Mouse (Mus musculus) hindbrain, embryonic 13.5 days (tissue): ENCODE results near the gene Gpm6b. TPM values are rescaled to one million over a fixed set of nuclear protein-coding genes. Genes with fewer than 3 reads are reported as not detected.

Experiments used
- ATAC-seq: fragments of 200-750 bp; cut with Nextera tagmentation; 2 replicates; pipeline ENCODE4 v1.8.0; 2017; ENCODE audit warnings: moderate TSS enrichment; ENCODE audit not compliant: low FRiP score
- H3K27ac ChIP-seq: fragments of 300-500 bp; sonication (generic); 2 replicates; pipeline ENCODE4 v1.5.1; 2015; ENCODE audit warnings: inconsistent platforms, mild to moderate bottlenecking, moderate library complexity
- H3K27me3 ChIP-seq: fragments of 300-500 bp; sonication (generic); 2 replicates; pipeline ENCODE4 v1.6.1; 2015; ENCODE audit warnings: mild to moderate bottlenecking, inconsistent platforms
- H3K36me3 ChIP-seq: fragments of 300-500 bp; sonication (generic); 2 replicates; pipeline ENCODE4 v1.6.1; 2015; ENCODE audit warnings: mild to moderate bottlenecking, inconsistent platforms
- H3K4me1 ChIP-seq: fragments of 300-500 bp; sonication (generic); replicated peaks from 2 replicates; pipeline ENCODE4 v1.6.1; 2015; ENCODE audit warnings: inconsistent platforms
- H3K4me2 ChIP-seq: fragments of 300-500 bp; sonication (generic); 2 replicates; pipeline ENCODE4 v1.6.1; 2015; ENCODE audit warnings: inconsistent platforms, mild to moderate bottlenecking, moderate library complexity
- H3K4me3 ChIP-seq: fragments of 300-500 bp; sonication (generic); 2 replicates; pipeline ENCODE4 v1.5.1; 2015; ENCODE audit warnings: mild to moderate bottlenecking, inconsistent platforms
- H3K9ac ChIP-seq: fragments of 300-500 bp; sonication (generic); 2 replicates; pipeline ENCODE4 v1.6.1; 2015; ENCODE audit warnings: mild to moderate bottlenecking, inconsistent platforms
- H3K9me3 ChIP-seq: fragments of 300-500 bp; sonication (generic); 2 replicates; pipeline ENCODE4 v1.6.1; 2016; ENCODE audit warnings: inconsistent platforms
- WGBS: fragments of 180-500 bp; shearing (Covaris S2); methylation state at CpG from one replicate; pipeline ENCODE4 v1.1.7; 2015; 5-methylcytosine and 5-hydroxymethylcytosine counted together
- polyA plus RNA-seq: library from polyadenylated mRNA; unstranded; fragments of >200 nt; fragmentation: Nextera tagmentation; extraction: Ambion mirVana; gene quantifications from 2 replicates; pipeline ENCODE4 v1.2.1, GENCODE M21; 2015

Gene Gpm6b
- polyA plus RNA-seq, 1 experiment from 2014 or later: 282 TPM

DNA sequence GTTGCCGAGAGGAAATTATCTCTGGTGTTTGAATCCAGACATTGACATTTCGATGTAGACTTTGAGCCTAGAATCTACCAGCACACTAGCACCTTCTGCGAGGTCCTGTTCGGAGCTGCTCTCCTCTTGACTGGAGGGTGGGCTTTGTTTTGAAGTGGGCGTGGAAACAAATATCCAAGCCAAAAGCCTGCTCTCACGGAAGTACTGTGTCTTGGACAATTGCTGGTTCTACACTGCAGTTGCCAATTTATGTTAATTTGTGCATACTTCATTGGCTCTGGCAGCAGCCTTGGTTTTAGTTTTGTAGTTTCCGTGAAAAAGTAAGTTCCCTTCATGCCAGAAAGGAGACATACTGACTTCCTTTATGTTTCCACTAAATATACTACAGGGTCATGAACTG, 2.0 kb downstream of the Gpm6b start:
- peak overlapping the region; percentile 69; the same call in 1 of the 2 replicates for H3K4me2 ChIP-seq

DNA sequence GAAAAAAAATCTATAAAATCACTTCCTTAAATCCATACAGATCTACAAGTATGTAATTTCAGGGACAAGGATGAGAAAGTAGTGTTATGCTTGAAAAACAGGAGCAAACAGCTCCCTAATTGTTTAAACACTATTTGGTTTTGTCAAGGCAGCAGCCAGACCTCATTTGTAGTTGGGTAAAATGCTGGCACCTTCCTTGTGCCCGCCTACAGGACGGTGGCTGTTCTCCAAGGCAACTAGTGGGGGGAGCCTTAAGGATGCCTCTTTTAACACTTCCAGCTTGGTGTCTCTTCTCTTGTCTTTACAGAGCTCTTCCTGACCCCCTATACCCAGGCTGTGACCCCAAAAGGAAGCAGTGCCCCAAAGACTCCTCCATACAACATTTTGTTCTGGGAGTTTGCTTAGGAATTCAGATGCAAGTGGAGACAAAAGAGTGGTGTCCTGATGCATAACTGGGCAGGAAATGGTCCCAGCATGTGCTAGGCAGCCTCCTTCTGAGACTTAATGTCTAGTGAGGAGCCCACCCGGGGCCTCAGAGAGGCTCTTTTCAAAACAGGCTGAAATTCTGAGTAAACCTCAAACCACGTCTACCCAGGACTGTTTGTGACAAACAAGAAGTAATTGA, 4.7 kb downstream of the Gpm6b start:
- H3K9ac ChIP-seq: no peak overlapping the region
- no peaks in the 10 kb centered on the region for H3K9me3 ChIP-seq
- no peak overlapping the region for H3K27ac ChIP-seq
- peaks cover 22% of the 10 kb centered on the region; the same call in 1 of the 2 replicates for H3K27me3 ChIP-seq
- ATAC-seq: no peak
- no peak overlapping the region for H3K4me2 ChIP-seq
- 53% methylated on average over 4 of the region's 4 CpGs for WGBS
- no peaks in the 10 kb centered on the region for H3K36me3 ChIP-seq
- no peak overlapping the region for H3K4me3 ChIP-seq
- no peaks in the 10 kb centered on the region for H3K4me1 ChIP-seq

More for the DNA sequence above, 2.0 kb downstream of the Gpm6b start:
- 37% methylated on average over 7 of the region's 7 CpGs for WGBS
- no peaks in the 10 kb centered on the region for H3K4me1 ChIP-seq
- H3K36me3 ChIP-seq: no peaks in the 10 kb centered on the region
- H3K4me3 ChIP-seq: no peak overlapping the region
- H3K9me3 ChIP-seq: no peaks in the 10 kb centered on the region
- H3K27me3 ChIP-seq: peaks cover 22% of the 10 kb centered on the region
- no peak overlapping the region for H3K9ac ChIP-seq
- ATAC-seq: no peak
- H3K27ac ChIP-seq: no peak overlapping the region

DNA sequence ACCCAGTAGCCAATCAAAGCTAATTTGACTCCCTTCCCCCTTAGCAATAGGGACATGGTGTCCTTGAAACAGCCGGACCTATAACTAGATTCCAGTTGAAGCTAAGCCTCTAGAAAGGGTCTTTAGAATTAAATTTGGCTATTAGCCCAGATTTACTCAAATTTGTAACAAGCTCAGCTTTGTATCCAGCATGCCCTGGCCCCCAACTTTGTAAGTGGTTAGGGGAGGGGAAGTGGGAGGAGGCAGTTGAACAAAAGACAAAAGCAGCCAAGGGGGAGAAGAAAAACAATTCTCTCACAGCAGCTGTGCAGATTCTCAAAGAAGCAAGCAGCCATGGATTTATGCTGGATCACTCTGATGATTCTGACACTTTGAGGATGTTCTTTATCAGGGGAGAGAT, 32.8 kb downstream of the Gpm6b start:
- Histone ChIP-seq H3K27ac (peak overlapping the region; percentile 74), H3K9ac (no peak overlapping the region), H3K36me3 (no peaks in the 10 kb centered on the region), H3K9me3 (no peaks in the 10 kb centered on the region), H3K4me2 (no peak overlapping the region), H3K4me3 (no peak overlapping the region), H3K4me1 (peaks cover 11% of the 10 kb centered on the region; the same call in 1 of the 2 replicates), H3K27me3 (no peaks in the 10 kb centered on the region)
- ATAC-seq: peak; percentile 71
- whole genome bisulfite sequencing: 6% methylated on average over 1 of the region's 1 CpGs

DNA sequence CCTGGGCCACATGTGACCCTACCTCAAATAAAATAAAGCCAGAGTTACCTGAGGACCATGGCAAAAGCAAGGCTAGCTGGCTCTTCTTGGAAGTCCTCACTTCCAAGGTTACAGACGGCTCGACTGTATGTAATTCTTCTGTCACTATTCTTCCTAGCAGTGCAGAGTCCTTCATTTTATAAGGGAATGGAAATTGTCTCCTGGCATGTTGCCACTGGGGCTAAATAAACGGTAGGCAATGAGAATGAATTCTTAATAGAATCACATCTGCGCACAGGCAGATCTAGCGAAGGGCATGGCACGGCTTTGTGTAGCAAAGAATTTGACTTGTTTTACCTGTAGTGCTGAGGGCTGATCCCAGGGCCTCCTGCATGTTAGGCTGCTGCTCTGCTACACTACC, 33.9 kb downstream of the Gpm6b start:
- no peaks in the 10 kb centered on the region for H3K27me3 ChIP-seq
- H3K9me3 ChIP-seq: no peaks in the 10 kb centered on the region
- peaks cover 11% of the 10 kb centered on the region; the same call in 1 of the 2 replicates for H3K4me1 ChIP-seq
- H3K27ac ChIP-seq: no peak overlapping the region; the same call in 1 of the 2 replicates
- H3K9ac ChIP-seq: no peak overlapping the region
- no peaks in the 10 kb centered on the region for H3K36me3 ChIP-seq
- ATAC-seq: 0 out of 2 replicates have a peak, but pooled peaks have one; percentile 24
- H3K4me2 ChIP-seq: no peak overlapping the region
- WGBS: 67% methylated on average over 6 of the region's 6 CpGs
- no peak overlapping the region for H3K4me3 ChIP-seq

DNA sequence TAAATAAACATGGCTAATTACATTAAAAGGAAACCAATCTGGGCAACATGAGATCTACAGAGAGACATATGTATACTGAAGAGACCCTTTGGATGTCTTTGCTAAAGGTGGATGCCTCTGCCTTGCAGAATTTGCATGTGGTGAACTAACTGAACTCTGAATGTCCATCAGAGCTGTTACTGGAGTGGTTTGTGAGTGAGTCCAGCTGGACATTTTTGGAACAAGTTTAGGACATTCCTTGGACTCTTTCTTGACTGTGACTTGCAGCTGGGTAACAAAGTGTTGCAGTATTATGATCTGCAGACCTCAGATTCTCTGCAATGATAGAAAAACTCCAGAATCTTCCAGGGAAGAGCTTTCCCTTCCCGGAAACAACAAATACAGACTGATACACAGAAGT, 41.1 kb downstream of the Gpm6b start:
- 0 out of 2 replicates have a peak, but pooled peaks cover 3% of the 10 kb centered on the region for H3K27me3 ChIP-seq
- H3K9ac ChIP-seq: no peak overlapping the region
- no peak overlapping the region for H3K27ac ChIP-seq
- 94% methylated on average over 1 of the region's 1 CpGs for WGBS
- H3K4me1 ChIP-seq: no peaks in the 10 kb centered on the region
- no peaks in the 10 kb centered on the region for H3K36me3 ChIP-seq
- no peak overlapping the region for H3K4me2 ChIP-seq
- no peaks in the 10 kb centered on the region for H3K9me3 ChIP-seq
- ATAC-seq: no peak
- H3K4me3 ChIP-seq: no peak overlapping the region

DNA sequence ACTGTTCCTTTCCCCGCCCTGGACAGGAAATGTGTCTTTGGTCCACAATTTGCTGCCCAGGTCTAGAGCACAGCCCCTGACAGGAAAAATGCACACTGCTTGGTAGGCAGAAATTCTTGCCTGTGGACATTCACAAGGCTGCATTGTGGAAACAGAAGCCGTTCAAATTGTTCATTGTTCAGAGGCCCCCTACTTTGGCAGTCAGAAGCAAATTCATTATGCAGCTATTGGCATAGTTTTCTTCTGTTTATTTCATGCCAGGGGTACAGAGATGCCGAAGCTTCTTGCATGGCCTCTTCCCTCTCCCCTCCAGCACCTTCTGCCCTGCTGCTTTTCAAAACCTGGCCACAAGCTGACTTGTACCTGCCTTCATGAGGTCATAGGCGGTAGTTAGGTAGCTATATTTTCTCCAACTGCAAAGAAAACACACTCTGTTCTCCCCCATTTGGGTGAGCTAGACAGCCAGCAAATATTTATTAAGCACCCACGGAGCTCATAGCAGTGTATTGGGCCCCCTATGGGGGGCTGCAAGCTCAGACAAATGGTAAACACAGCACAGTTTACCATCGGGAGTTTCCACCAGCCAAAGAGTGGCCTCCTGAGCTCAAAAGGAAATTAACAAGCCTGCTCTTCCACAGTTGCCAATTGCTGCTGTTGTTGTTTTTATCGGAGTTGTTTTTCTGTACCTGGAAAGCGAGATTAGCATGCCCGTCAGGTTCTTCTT, 48.2 kb downstream of the Gpm6b start:
- Histone ChIP-seq H3K27ac (peak overlapping the region; percentile 74), H3K4me3 (no peak overlapping the region), H3K9me3 (no peaks in the 10 kb centered on the region), H3K9ac (no peak overlapping the region), H3K4me1 (peaks cover 15% of the 10 kb centered on the region), H3K4me2 (no peak overlapping the region; the same call in 1 of the 2 replicates), H3K27me3 (0 out of 2 replicates have a peak, but pooled peaks cover 19% of the 10 kb centered on the region), H3K36me3 (no peaks in the 10 kb centered on the region)
- WGBS: 36% methylated on average over 9 of the region's 9 CpGs
- ATAC-seq: peak; percentile 68; the same call in 1 of the 2 replicates

DNA sequence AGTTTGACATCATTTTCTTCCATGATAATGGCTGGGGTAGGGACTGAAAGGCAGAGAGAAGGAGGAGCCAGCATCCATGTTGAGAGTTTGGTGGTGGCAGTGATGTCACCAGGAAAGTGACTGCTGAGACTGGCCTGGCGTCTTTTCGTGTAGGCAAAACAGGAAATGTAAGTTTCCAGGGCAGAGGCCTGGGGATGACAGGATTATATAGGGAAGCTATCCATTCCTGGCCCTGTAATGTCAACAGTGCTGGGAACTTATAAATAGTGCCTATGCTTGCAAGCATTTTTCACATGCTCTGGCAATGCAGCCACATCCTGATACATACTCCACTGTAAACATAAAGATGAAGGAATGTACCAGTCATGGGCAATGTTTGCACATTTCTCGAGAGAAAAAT, 52.6 kb downstream of the Gpm6b start:
- Histone ChIP-seq H3K36me3 (no peaks in the 10 kb centered on the region), H3K9me3 (no peaks in the 10 kb centered on the region), H3K9ac (no peak overlapping the region), H3K27ac (no peak overlapping the region), H3K4me1 (peaks cover 15% of the 10 kb centered on the region), H3K27me3 (peaks cover 20% of the 10 kb centered on the region; the same call in 1 of the 2 replicates), H3K4me2 (no peak overlapping the region), H3K4me3 (no peak overlapping the region)
- 61% methylated on average over 3 of the region's 3 CpGs for WGBS
- no peak for ATAC-seq

DNA sequence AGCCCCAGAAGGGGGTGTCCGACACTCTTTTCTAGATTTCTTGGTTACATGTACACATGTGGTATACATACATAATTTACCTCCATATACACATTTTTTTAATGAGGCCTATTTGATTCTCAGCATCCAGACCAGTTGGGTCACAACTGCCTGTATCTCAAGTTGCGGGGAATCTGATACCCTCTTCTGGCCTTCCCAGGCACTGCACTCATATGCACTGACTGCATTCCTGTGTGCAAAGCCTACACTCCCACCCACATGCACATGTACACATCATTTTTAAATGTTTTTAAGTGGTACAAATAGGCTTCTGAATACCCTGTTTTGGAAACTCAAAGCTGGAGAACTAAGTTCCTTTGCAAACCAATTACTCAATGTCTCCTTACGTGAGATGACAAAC, 54.8 kb downstream of the Gpm6b start:
- Histone ChIP-seq H3K36me3 (no peaks in the 10 kb centered on the region), H3K27ac (no peak overlapping the region), H3K9ac (no peak overlapping the region), H3K4me1 (no peaks in the 10 kb centered on the region), H3K4me3 (no peak overlapping the region), H3K9me3 (no peaks in the 10 kb centered on the region), H3K27me3 (peaks cover 13% of the 10 kb centered on the region; the same call in 1 of the 2 replicates), H3K4me2 (no peak overlapping the region)
- 89% methylated on average over 3 of the region's 3 CpGs for WGBS
- no peak for ATAC-seq

DNA sequence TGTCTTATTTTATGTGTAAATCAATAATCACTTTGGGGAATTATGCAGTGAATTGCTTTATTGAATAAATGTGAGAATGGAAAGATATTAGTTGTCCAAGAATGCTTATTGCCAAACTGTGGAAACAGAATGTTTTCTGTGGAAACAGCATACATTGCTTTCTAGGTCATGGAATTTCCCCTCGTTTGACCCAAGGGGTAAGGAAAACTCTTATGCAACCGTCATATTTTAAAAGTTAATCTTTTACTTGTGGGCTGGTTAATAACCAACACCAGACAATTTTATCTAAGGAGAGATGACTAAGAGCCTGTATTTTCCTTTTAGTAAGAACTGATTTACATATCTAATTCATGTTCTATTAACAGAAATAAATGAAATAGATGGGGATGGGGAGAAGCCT, 64.1 kb downstream of the Gpm6b start:
- no peak overlapping the region for H3K4me2 ChIP-seq
- ATAC-seq: no peak
- WGBS: 71% methylated on average over 2 of the region's 2 CpGs

DNA sequence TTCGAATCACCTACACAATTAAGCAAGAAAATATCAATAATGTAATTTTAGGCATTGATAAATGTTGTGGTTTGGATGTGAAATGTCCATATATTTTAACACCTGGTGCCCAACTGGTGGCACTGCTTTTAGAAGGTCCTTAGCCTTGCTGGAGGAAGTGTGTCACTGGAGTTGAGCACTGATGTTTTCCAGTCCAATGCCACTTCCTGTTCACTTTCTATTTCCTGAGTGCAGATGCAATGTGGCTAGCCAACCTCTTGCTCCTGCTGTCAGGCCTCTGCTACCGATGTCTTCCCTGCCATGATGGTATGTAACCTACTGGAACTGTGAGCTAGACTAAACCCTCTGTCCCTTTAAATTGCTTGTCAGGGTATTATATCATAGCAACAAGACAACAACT, 65.6 kb downstream of the Gpm6b start:
- no peaks in the 10 kb centered on the region for H3K4me1 ChIP-seq
- no peak for ATAC-seq

More for the DNA sequence above, 64.1 kb downstream of the Gpm6b start:
- H3K9me3 ChIP-seq: no peaks in the 10 kb centered on the region
- H3K36me3 ChIP-seq: no peaks in the 10 kb centered on the region
- no peak overlapping the region for H3K9ac ChIP-seq
- peaks cover 23% of the 10 kb centered on the region; the same call in 1 of the 2 replicates for H3K27me3 ChIP-seq
- H3K27ac ChIP-seq: no peak overlapping the region
- H3K4me3 ChIP-seq: no peak overlapping the region
- H3K4me1 ChIP-seq: no peaks in the 10 kb centered on the region

DNA sequence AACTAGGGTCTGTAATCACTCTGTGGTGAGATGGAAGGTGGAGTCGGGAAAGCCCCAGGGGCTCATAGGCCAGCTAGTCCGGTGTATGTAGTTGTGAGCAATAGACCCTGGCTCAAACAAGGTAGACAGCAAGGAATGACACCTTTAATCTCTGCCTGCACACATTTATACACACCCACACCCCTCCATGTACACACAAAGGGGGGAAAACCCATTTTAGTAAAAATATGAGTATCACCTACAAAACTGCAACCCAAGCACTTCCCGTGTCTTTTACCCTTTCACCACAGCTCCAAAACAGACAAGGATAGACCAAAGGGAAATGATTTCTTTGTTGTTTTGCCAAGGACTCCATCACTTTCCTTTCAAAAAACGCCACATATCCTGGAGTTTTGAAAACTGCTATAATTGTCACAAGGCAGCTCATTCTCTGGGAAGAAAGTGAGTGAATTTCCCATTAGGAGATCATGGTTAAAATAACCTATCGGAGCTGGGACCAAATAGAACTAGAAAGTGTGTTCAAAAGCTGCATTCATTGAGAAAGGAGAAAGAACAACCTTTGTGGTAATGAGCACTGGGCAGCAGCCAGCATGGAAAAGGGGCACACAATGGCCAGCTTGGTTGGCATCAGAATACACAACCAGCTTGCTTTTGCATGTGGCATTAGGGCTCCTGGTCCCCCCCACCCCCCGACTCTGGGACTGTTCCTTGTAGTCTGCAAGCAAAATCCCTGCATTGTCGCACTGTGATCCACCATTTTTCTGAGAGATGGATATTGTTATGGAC, 68.9 kb downstream of the Gpm6b start:
- Histone ChIP-seq H3K4me3 (no peak overlapping the region), H3K9ac (no peak overlapping the region), H3K27me3 (peaks cover 18% of the 10 kb centered on the region; the same call in 1 of the 2 replicates), H3K4me2 (no peak overlapping the region), H3K27ac (no peak overlapping the region), H3K4me1 (no peaks in the 10 kb centered on the region), H3K9me3 (no peaks in the 10 kb centered on the region), H3K36me3 (no peaks in the 10 kb centered on the region)
- no peak for ATAC-seq
- WGBS: 77% methylated on average over 7 of the region's 7 CpGs

More for the DNA sequence above, 65.6 kb downstream of the Gpm6b start:
- 90% methylated on average over 2 of the region's 2 CpGs for WGBS
- no peak overlapping the region for H3K27ac ChIP-seq
- no peaks in the 10 kb centered on the region for H3K36me3 ChIP-seq
- H3K27me3 ChIP-seq: peaks cover 23% of the 10 kb centered on the region; the same call in 1 of the 2 replicates
- no peak overlapping the region for H3K9ac ChIP-seq
- no peak overlapping the region for H3K4me2 ChIP-seq
- H3K9me3 ChIP-seq: no peaks in the 10 kb centered on the region
- no peak overlapping the region for H3K4me3 ChIP-seq

DNA sequence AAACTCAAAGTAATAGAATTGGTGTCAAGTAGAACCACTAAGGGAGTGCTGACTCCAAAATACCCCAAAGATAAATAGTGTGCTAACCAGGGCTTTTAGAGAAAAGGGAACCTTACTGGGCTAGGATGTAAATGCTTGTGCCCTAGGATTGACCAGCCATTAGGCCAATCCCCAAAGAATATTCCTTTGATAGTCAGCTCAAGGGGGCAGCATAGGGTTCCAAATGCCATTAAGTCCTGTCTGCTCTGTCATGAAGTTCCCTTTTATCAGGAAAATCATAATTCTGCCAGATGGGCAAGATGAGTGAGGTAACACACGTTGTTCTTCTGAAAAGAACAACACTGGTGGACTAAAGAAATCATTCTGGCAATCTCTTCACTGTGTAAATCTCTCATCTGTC, 70.1 kb downstream of the Gpm6b start:
- Histone ChIP-seq H3K4me2 (no peak overlapping the region), H3K4me1 (no peaks in the 10 kb centered on the region), H3K27ac (no peak overlapping the region), H3K36me3 (no peaks in the 10 kb centered on the region), H3K9me3 (no peaks in the 10 kb centered on the region), H3K27me3 (peaks cover 18% of the 10 kb centered on the region; the same call in 1 of the 2 replicates), H3K9ac (no peak overlapping the region), H3K4me3 (no peak overlapping the region)
- 43% methylated on average over 1 of the region's 1 CpGs for WGBS
- no peak for ATAC-seq
